Mouse (Mus musculus) hindbrain, embryonic 15.5 days (tissue): ENCODE results near the gene Frmd4a. TPM values are rescaled to one million over a fixed set of nuclear protein-coding genes. Genes with fewer than 3 reads are reported as not detected.
A peak's percentile ranks its signal among the peaks of the same experiment; 100 is the strongest.

ENCODE experiments used
- ATAC-seq: fragments of 200-750 bp; cut with Nextera tagmentation; 2 replicates; pipeline ENCODE4 v1.8.0; 2017; ENCODE audit warnings: low read depth, moderate number of reproducible peaks, moderate TSS enrichment; ENCODE audit not compliant: low FRiP score
- H3K27ac ChIP-seq: fragments of 300-500 bp; sonication (generic); replicated peaks from 2 replicates; pipeline ENCODE4 v1.5.1; 2015; ENCODE audit warnings: mild to moderate bottlenecking, inconsistent platforms
- H3K27me3 ChIP-seq: fragments of 300-500 bp; sonication (generic); 2 replicates; pipeline ENCODE4 v1.6.1; 2015; ENCODE audit warnings: control low read depth, inconsistent platforms
- H3K36me3 ChIP-seq: fragments of 300-500 bp; sonication (generic); 2 replicates; pipeline ENCODE4 v1.6.1; 2015; ENCODE audit warnings: control low read depth, inconsistent platforms
- H3K4me1 ChIP-seq: fragments of 300-500 bp; sonication (generic); replicated peaks from 2 replicates; pipeline ENCODE4 v1.6.1; 2015; ENCODE audit warnings: control low read depth, inconsistent platforms
- H3K4me2 ChIP-seq: fragments of 300-500 bp; sonication (generic); 2 replicates; pipeline ENCODE4 v1.6.1; 2015; ENCODE audit warnings: moderate library complexity, mild to moderate bottlenecking, inconsistent platforms
- H3K4me3 ChIP-seq: fragments of 300-500 bp; sonication (generic); 2 replicates; pipeline ENCODE4 v1.5.1; 2015; ENCODE audit warnings: mild to moderate bottlenecking, inconsistent platforms
- H3K9ac ChIP-seq: fragments of 300-500 bp; sonication (generic); 2 replicates; pipeline ENCODE4 v1.6.1; 2015; ENCODE audit warnings: inconsistent platforms
- H3K9me3 ChIP-seq: fragments of 300-500 bp; sonication (generic); 2 replicates; pipeline ENCODE4 v1.6.1; 2016; ENCODE audit warnings: control low read depth, inconsistent platforms
- WGBS: fragments of 180-500 bp; shearing (Covaris S2); methylation state at CpG from one replicate; pipeline ENCODE4 v1.1.7; 2015; 5-methylcytosine and 5-hydroxymethylcytosine counted together
- polyA plus RNA-seq: library from polyadenylated mRNA; unstranded; fragments of >200 nt; fragmentation: Nextera tagmentation; extraction: Ambion mirVana; gene quantifications from 2 replicates; pipeline ENCODE4 v1.2.1, GENCODE M21; 2015

The Frmd4a gene
- polyA plus RNA-seq, 1 experiment from 2014 or later: 56.1 TPM

DNA sequence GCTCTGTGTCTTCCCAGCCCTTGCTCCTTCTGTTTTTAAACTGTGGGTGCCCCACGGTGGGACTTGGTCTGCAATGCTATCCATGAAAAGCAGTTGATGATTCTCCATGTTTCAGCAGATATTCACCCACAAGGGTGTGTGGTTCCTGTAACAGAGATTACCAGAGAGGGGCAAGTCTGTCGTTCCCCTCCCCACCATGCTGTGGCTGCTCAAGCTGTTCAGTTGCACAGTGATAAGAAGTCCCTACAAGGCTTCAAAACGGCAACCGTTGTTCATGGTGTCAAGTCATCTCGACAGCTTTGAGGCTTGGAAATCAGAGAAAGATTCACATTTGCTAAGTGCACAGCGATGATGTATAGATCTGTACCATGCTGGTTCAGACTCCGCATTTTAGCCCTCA is 449.8 kb downstream of the Frmd4a start:
- Histone ChIP-seq H3K27me3 (no peaks in the 10 kb centered on the region), H3K4me3 (no peak overlapping the region), H3K9ac (no peak overlapping the region), H3K4me2 (no peak overlapping the region), H3K9me3 (no peaks in the 10 kb centered on the region), H3K36me3 (peaks cover 6% of the 10 kb centered on the region; the same call in 1 of the 2 replicates), H3K27ac (no peak overlapping the region), H3K4me1 (peaks cover 11% of the 10 kb centered on the region)
- ATAC-seq: no peak
- 93% methylated on average over 7 of the region's 7 CpGs for WGBS

GRCm38 (mm10) chr2:4472760-4473480 is 455.4 kb downstream of the Frmd4a start:
- no peaks in the 10 kb centered on the region for H3K27me3 ChIP-seq
- no peak overlapping the region for H3K4me3 ChIP-seq
- no peak for ATAC-seq
- no peak overlapping the region for H3K4me2 ChIP-seq
- H3K27ac ChIP-seq: peak overlapping the region; percentile 13; the same call in 1 of the 2 replicates
- H3K36me3 ChIP-seq: peaks cover 6% of the 10 kb centered on the region; the same call in 1 of the 2 replicates
- peaks cover 13% of the 10 kb centered on the region for H3K4me1 ChIP-seq
- no peak overlapping the region for H3K9ac ChIP-seq
- H3K9me3 ChIP-seq: no peaks in the 10 kb centered on the region
- WGBS: 31% methylated on average over 7 of the region's 7 CpGs

DNA sequence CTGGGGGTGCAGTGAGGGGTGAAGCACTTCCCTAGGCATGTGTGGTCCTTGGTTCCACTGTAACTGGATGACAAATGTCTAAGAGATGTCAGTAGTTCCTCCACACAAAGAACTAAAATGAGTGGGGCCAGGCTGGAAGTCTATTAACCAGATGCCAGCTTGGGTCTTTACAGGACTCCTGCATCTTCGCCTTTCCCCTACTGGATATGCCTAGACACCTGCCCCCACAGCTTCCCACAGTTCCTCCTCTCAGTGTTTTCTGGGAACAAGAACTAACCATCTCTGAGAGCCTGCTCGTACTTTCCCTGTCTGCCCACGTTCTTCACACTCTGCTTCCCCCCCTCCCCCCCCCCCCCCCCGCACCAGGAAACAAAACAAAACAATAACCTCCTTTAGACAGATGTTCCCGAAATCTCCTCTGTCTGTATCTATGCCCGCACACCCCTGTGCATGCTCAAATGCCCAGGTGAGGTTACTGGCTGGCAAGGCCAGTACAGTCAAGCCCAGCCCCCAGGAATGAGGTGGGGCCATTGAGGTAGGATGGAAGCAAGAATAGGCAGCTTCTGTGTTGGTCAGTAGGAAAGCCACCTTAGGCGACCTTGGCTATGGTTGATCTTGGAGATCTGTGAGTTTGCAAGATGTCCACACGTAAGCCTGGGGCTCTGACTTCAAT is 456.5 kb downstream of the Frmd4a start:
- H3K27me3 ChIP-seq: no peaks in the 10 kb centered on the region
- H3K4me3 ChIP-seq: no peak overlapping the region
- H3K9me3 ChIP-seq: no peaks in the 10 kb centered on the region
- 68% methylated on average over 7 of the region's 8 CpGs for WGBS
- H3K4me1 ChIP-seq: peaks cover 13% of the 10 kb centered on the region
- H3K9ac ChIP-seq: no peak overlapping the region
- no peak overlapping the region for H3K4me2 ChIP-seq
- no peaks in the 10 kb centered on the region for H3K36me3 ChIP-seq
- H3K27ac ChIP-seq: peak overlapping the region; percentile 6; the same call in 1 of the 2 replicates
- ATAC-seq: no peak

- no peak for ATAC-seq
- no peak overlapping the region for H3K4me2 ChIP-seq
- H3K9me3 ChIP-seq: no peaks in the 10 kb centered on the region
- no peak overlapping the region for H3K4me3 ChIP-seq
- H3K27me3 ChIP-seq: no peaks in the 10 kb centered on the region
- no peaks in the 10 kb centered on the region for H3K36me3 ChIP-seq
- no peak overlapping the region for H3K9ac ChIP-seq
- H3K27ac ChIP-seq: peak overlapping the region; percentile 6; the same call in 1 of the 2 replicates
- H3K4me1 ChIP-seq: peaks cover 13% of the 10 kb centered on the region
Measured at GRCm38 (mm10) chr2:4474539-4474937, 457.0 kb downstream of the Frmd4a start.

DNA sequence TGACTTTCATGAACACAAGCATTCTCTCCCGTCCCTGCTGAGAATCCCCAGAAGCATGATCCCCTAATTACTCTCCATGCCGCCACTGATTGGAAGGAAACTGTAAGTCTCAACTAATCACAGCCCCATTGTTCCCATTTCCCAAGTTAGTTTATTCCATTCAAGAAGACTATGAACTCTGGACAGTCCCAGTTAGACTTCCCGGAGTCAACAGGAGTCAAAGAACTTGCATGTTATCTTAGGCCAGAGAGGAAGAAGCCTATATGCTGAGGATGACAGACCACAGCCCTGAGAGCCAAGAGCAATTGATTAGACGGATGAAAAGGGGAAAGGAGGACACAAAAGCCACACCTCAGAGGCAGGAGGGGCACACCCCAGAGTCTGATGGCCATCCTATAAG is 458.5 kb downstream of the Frmd4a start:
- H3K4me3 ChIP-seq: no peak overlapping the region
- peaks cover 21% of the 10 kb centered on the region for H3K4me1 ChIP-seq
- H3K4me2 ChIP-seq: no peak overlapping the region
- H3K36me3 ChIP-seq: no peaks in the 10 kb centered on the region
- H3K27me3 ChIP-seq: no peaks in the 10 kb centered on the region
- H3K9ac ChIP-seq: no peak overlapping the region
- ATAC-seq: no peak
- no peak overlapping the region for H3K27ac ChIP-seq
- H3K9me3 ChIP-seq: no peaks in the 10 kb centered on the region
- 67% methylated on average over 4 of the region's 4 CpGs for WGBS

DNA sequence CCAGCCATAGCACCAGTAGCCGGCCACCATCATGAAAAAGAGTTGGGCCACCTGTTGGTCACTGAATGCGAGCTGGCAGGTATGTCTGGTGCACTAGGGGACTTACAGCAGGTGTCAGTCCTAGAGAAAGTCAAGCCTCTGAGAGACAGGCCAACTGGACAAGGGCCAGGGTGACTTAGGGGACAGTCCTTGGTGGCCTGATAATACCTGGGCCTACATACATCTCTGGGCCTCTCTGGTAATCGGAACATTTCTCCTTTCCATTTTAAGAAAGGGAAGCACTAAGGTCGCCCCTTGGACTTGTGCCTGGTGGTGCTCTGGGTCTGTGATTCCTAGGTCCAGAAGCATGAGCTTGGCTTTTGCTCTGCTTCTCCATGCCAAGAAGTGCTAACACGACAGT is 459.1 kb downstream of the Frmd4a start:
- Histone ChIP-seq H3K27ac (no peak overlapping the region), H3K9ac (no peak overlapping the region), H3K4me2 (no peak overlapping the region), H3K27me3 (no peaks in the 10 kb centered on the region), H3K4me1 (peaks cover 27% of the 10 kb centered on the region), H3K36me3 (no peaks in the 10 kb centered on the region), H3K9me3 (no peaks in the 10 kb centered on the region), H3K4me3 (no peak overlapping the region)
- WGBS: 81% methylated on average over 5 of the region's 5 CpGs
- no peak for ATAC-seq

GRCm38 (mm10) chr2:4477311-4477710 is 459.8 kb downstream of the Frmd4a start:
- H3K9ac ChIP-seq: no peak overlapping the region
- no peak overlapping the region for H3K4me2 ChIP-seq
- 81% methylated on average over 5 of the region's 5 CpGs for WGBS
- ATAC-seq: no peak
- no peaks in the 10 kb centered on the region for H3K36me3 ChIP-seq
- peaks cover 29% of the 10 kb centered on the region for H3K4me1 ChIP-seq
- no peak overlapping the region for H3K27ac ChIP-seq
- no peaks in the 10 kb centered on the region for H3K27me3 ChIP-seq
- no peaks in the 10 kb centered on the region for H3K9me3 ChIP-seq
- H3K4me3 ChIP-seq: no peak overlapping the region

DNA sequence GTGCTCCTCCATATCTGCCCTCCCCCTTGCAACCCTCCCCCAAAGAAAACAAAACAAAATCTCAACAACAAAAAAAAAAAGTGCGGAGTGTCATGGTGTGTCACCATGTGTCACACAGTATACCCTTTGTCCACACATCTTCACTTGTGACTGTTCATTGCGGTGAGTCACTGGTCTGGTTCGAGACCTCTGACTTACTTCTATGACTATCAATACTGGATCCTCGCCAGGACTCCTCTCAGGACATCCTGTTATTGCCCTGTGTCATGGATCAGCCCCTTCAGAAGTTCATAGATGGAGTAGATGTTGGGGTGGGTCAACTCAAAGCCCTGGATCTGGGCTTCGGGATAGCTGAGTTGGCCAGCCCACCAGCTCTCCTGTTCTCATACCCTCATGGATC is 462.7 kb downstream of the Frmd4a start:
- Histone ChIP-seq H3K9ac (no peak overlapping the region), H3K27me3 (no peaks in the 10 kb centered on the region), H3K4me3 (no peak overlapping the region), H3K4me1 (peaks cover 20% of the 10 kb centered on the region), H3K4me2 (no peak overlapping the region), H3K9me3 (no peaks in the 10 kb centered on the region), H3K27ac (no peak overlapping the region), H3K36me3 (no peaks in the 10 kb centered on the region)
- 0 out of 2 replicates have a peak, but pooled peaks have one; percentile 9 for ATAC-seq
- WGBS: 89% methylated on average over 5 of the region's 5 CpGs

GRCm38 (mm10) chr2:4481154-4481553 is 463.6 kb downstream of the Frmd4a start:
- Histone ChIP-seq H3K4me3 (no peak overlapping the region), H3K4me1 (peaks cover 24% of the 10 kb centered on the region), H3K4me2 (no peak overlapping the region), H3K27me3 (no peaks in the 10 kb centered on the region), H3K9me3 (no peaks in the 10 kb centered on the region), H3K9ac (no peak overlapping the region), H3K27ac (no peak overlapping the region; the same call in 1 of the 2 replicates), H3K36me3 (no peaks in the 10 kb centered on the region)
- ATAC-seq: peak; percentile 76; the same call in 1 of the 2 replicates
- 54% methylated on average over 11 of the region's 11 CpGs for WGBS

DNA sequence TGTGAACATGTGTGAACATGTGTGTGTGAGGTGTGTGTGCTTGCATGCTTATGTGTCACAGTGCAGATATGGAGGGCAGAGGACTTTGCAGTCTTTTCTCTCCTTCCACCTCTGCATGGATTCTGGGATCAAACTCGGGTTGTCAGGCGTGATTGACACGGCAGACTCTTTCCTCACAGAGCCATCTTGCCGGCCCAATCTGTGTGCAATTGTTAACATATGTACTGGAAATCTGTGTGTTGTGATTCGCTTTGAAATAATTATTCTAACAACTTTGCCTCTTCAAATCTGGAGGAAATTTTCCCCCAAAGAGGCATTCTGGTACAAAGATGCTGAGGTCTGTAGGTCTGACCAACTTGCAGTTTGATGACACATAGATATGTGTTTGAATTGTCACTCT is 468.7 kb downstream of the Frmd4a start:
- H3K4me1 ChIP-seq: peaks cover 57% of the 10 kb centered on the region

GRCm38 (mm10) chr2:4487280-4487679 is 469.8 kb downstream of the Frmd4a start:
- peaks cover 62% of the 10 kb centered on the region for H3K4me1 ChIP-seq
- no peak overlapping the region for H3K4me3 ChIP-seq

More for the DNA sequence above, 468.7 kb downstream of the Frmd4a start:
- H3K27me3 ChIP-seq: no peaks in the 10 kb centered on the region
- 81% methylated on average over 5 of the region's 5 CpGs for WGBS
- no peaks in the 10 kb centered on the region for H3K9me3 ChIP-seq
- ATAC-seq: no peak
- no peaks in the 10 kb centered on the region for H3K36me3 ChIP-seq
- no peak overlapping the region for H3K4me3 ChIP-seq
- no peak overlapping the region for H3K9ac ChIP-seq
- no peak overlapping the region for H3K4me2 ChIP-seq
- H3K27ac ChIP-seq: no peak overlapping the region

GRCm38 (mm10) chr2:4490845-4491244 is 473.3 kb downstream of the Frmd4a start:
- Histone ChIP-seq H3K36me3 (no peaks in the 10 kb centered on the region), H3K9me3 (no peaks in the 10 kb centered on the region), H3K4me2 (no peak overlapping the region), H3K9ac (no peak overlapping the region), H3K27ac (peak overlapping the region; percentile 58), H3K27me3 (no peaks in the 10 kb centered on the region), H3K4me1 (peaks cover 69% of the 10 kb centered on the region), H3K4me3 (no peak overlapping the region)
- WGBS: 36% methylated on average over 5 of the region's 5 CpGs
- ATAC-seq: peak; percentile 24; the same call in 1 of the 2 replicates

More at GRCm38 (mm10) chr2:4487280-4487679, 469.8 kb downstream of the Frmd4a start:
- Histone ChIP-seq H3K27me3 (no peaks in the 10 kb centered on the region), H3K4me2 (no peak overlapping the region), H3K9me3 (no peaks in the 10 kb centered on the region), H3K9ac (no peak overlapping the region), H3K27ac (0 out of 2 replicates have a peak overlapping the region, but pooled peaks have one; percentile 17), H3K36me3 (no peaks in the 10 kb centered on the region)
- 94% methylated on average over 2 of the region's 2 CpGs for WGBS
- no peak for ATAC-seq
